Comparison of ENCODE assay signal across 1 mouse cellular context in the genomic region with DNA sequence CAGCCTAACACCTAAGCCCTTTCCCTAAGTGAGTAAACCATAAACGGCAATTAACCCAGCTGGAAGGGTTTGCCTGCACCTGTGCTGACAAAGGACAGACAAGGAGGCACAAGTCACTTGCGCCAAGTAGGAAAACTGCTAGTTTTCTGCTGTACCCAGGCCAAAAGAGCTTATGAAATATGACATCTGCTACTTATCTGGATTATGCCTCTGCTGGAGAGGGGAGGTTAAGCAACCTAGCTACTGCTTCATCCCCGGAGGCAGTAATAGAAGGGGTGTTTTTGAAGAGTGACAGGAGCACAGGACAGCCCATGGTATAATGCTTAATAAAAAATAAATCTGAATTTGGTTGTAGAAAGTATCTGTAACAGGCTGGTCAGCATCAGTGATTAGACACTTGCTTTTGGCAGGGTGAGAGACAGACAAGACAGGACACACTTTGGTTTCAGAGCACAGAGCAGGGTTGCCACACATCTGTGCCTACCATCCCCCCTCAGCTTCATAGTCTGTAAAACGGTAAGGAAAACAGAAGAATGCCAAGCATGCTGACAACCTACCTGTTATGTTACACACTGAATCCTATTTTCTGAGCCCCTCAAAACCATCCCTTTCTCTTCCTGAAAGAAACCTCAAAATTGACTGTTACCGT.
TF ChIP-seq lines count a peak whose summit lies in the region.

No protein-coding gene starts in this region.

TF ChIP-seq in MEL, 35 proteins besides CTCF, POLR2A, EP300 and RAD21:
- 0 out of 2 replicates have a peak, but pooled peaks have one; percentile 13 for TF ChIP-seq POLR2AphosphoS2 (IDR thresholded peaks at IDR 0.05; ENCODE audit: low read length)
- TF ChIP-seq HCFC1 (IDR thresholded peaks at IDR 0.05; ENCODE audit: low read depth, low read length), result no peak
